Mouse (Mus musculus) kidney, postnatal 36 days (tissue): ENCODE measurements around the gene Vsnl1.

Source experiments
- DNase-seq, 2 experiments: peaks; one replicate each; pipeline ENCODE4 v3.0.0; 2021 to 2022; ENCODE audit warnings: mixed read lengths in 2 of 2

Gene Vsnl1

DNA sequence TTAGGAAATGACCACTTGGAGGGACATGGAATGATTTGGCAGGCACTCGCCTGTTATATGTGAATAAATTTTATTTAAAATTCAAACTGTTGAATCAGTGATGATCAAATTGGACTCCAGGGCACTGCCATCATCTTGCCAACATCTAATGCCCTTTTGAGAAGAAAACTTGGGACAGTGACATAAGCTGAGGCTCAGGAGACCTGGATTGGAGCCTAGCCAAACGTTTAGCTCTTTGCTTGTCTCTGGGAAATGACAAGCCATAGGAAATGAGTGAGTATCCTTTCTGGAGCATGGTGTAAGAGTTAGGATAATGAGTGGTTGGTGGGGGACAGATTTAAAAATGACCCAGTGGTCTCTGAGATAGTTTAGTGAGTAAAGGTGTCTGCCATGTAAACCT is 57.0 kb downstream of the Vsnl1 start:
- DNase-seq = no peak

DNA sequence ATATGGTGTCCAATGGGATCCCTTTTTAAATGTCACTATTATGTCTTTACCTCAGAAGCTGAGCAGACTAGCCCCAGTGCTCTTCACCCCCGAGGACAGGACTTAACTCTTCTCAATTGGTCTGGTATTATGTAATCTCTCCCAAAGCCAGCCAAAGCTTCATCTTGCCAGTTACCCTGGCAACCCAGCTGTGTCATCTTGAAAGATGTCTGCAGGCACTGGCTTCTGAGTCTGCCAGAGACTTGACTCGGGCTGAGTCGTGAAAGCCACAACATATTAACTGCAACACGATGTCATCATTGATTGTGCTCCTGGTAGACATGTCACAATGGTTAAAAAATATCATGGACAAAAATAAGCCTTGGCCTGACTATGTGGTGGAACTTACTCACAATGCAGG is 66.4 kb downstream of the Vsnl1 start:
- no peak for DNase-seq

DNA sequence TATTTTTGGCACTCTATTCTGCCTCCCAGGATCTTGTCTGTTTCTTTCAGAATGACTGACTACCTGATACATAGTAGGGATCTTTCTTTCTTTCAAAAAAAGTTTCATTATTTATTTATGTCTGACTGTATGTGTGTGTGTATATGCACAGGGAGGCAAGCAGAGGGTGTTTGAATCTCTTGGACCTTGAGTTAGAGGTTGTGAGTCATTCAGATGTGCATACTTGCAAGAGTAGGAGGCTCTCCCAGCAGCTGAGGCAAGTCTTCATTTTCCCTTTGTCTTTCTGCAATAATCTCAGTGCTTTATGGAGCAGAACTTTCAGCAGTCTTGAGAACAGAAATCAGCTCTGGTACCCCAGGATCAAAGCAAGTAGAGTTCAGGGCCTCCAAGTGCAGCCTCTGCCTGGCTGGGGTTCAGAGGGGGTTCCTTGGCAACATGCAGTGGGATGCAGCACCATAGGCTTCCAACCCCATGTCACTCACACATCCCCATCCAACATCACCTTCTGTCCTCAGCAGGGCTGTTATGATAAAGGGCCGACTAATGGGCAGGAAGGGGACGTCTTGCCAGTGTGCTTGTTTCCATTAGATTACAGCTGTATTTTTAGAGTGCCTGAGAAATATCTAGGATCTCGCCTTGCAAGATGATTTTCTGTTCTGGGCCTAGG is 69.2 kb downstream of the Vsnl1 start:
- DNase-seq = no peak

DNA sequence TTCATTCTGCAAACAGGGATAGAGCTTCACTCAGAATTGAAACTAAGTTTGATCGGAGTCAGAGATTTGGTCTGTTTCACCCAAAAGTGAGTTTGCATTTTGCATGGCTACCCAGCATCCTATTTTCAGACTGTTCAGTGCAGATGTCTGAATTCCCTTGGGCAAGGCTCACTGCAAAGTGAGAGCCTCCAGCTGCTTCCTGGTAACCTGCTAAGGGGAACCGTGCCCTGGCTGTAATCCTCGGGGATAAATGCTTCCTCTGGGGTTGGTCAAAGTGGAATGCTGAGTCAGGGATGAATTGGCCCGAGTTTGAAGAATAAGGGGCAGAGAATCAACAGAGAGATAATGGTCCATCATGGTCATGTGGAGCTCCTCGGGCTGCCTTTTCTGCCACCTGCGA is 71.5 kb downstream of the Vsnl1 start:
- no peak for DNase-seq

DNA sequence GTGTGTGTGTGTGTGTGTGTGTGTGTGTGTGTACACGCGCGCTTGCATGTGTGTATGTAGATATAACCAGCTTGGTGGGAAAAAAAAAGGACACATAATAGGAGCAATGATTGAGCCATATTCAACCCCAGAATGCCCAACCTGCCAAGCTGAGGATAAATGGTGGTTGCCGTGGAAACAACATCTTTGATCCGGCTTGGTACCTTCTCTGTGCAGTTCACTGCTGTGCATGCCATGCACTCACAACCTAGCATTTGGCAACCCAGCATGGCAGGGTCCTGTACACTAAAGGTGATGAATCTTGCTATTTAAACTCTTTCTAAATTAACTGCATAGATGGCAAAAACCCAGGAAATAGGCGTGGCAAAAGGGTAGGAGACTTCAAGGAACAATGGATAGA is 74.0 kb downstream of the Vsnl1 start:
- no peak for DNase-seq

DNA sequence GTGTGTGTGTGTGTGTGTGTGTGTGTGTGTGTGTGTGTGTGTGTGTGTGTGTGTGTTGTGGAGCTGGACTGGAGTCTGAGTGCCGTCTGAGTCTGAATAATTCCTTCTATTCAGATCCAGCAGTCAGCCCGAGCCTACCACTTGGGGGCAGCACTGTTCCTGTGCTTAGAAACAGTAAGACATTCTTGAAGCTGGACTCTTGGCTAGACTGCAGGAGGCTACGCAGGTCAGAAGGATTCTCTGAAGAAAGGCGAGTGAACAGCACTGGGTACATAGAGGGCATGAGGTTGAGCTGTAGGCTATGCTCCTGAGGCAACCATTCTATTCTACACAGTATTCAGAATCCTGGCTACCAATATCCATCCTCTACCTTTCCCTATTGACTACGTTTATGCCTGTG is 85.5 kb downstream of the Vsnl1 start:
- peak; percentile 68 to 89 for DNase-seq

DNA sequence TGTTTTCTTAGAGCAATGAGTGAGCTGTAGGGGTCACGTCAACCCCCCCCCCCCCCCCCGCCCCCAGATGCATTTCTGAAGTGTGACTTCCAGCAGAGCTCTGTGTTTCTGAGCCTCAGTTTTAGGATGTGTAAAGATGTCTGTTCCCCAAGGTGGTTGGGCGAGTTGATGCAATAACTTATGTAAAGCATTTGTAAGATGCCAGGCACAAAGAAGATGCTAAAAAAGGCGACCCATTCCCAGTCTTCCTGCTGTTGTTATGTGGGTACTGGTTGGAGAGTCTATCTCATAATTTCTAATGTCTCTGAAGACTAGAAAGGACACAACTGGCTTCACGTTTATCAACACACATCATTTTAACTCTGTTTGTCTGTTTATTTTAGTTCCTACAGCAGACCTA is 86.5 kb downstream of the Vsnl1 start:
- no peak for DNase-seq

DNA sequence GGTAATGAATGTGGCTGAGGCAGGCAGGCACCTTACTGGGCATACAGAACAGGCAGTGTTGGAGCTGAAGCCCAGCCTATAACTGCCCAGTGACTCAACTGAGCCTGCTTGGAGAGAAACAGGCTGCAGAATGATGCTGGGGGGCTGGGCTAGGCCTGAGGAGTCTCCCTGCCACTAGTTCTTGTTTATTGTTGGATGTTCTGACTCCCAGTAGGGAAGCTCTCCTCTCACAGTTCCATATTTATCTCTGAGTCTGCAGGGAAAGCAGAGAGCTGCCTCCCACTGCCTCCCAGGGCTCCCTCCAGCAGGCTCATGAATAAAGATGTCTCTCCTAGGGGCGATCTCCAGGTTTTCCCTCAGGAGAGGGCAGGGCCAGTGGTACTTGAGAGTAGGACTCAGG is 88.0 kb downstream of the Vsnl1 start:
- no peak for DNase-seq

DNA sequence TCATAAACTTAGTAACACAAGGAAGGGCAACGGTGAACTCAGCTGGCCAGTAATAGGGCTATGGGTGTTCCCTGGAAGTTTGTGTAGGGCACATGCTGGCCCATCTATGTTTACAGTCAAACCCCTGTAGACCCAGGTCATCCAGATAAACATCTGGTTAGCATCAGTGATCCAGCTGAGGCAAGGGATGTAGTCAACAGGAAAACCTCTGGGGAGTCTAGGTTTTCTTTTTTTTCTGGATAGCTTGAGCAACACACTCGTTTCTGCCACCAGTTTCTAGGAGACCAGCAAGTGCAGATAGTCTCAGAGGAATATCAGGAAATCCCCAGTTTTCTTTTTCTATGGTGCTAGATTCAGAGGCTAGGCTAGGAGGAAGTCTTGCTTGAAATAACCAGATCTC is 90.5 kb downstream of the Vsnl1 start:
- no peak for DNase-seq

DNA sequence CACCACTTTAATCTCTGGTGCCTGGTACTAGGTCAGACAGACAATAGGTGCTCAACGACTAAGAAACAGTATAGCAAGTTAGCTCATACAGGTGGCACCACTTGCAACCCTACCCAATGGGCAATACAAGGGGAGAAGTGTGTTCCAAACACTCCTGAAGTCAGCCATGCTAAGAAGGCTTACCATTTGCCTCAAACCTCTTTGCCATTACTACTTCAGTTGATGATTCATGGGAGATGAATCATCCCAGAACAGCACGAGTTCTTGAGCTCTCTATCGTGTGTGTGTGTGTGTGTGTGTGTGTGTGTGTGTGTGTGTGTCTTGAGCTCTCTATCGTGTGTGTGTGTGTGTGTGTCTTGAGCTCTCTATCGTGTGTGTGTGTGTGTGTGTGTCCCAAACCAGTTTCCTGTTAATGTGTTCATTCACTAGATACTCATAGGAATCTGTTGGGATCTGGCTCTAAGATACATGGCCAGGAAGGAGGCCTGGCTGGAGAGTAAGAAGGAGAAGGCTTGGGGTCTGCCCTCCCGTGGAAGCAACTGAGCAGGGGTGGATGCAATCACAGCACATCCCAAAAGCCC is 94.3 kb downstream of the Vsnl1 start:
- no peak for DNase-seq

DNA sequence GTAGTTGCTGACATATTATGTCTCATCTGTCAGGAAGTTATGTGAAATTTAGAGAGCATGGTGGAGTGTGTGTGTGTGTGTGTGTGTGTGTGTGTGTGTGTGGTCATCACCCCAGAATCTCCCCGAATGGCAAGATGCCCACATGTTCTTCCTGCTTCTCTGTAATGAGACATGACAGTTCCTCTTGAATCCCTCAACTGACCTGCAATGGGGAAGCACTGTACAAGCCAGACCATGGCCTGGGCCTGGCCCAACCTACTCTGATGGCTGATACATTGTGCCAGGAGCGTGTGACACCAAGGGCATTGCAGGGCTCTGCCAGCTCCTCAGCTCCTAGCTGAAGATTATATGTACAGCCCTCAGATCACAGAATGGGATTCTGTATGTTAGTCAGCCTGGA is 98.2 kb downstream of the Vsnl1 start:
- DNase-seq = no peak

DNA sequence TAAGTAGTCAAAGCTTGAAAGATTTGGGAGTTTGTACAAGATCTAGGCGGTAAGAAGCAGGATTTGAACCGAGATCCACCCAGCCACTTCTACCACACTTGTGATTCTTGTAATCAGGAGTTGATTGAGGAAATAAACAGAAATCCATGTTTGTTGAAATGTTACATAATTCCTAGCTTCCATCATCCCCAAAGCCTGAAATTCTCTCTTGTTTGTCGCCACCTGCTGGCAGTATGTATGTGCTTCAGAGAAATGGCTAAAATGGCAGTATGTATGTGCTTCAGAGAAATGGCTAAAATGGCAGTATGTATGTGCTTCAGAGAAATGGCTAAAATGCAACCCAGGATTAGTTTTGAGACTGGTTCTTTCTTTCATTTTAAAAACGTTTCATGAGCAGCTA is 99.6 kb downstream of the Vsnl1 start:
- peak; percentile 69 to 87 for DNase-seq

DNA sequence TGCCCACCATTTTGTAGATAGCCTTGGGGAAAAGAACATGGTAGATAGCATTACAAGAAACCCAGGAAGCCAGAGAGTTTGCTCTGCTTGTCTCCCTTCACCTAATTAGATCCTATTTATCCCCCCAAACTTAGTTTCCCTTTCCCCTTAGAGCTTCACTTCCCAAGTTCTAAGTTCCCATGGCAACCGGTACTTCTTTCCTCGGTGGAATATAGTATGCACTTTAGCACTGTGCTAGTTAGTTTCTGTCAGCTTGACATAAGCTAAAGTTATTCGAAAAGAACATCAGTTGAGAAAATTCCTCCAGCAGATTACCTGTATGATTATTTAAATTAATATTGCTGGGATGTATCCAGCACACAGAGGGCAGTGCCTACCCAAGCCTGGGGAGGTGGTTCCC is 109.9 kb downstream of the Vsnl1 start:
- no peak for DNase-seq

DNA sequence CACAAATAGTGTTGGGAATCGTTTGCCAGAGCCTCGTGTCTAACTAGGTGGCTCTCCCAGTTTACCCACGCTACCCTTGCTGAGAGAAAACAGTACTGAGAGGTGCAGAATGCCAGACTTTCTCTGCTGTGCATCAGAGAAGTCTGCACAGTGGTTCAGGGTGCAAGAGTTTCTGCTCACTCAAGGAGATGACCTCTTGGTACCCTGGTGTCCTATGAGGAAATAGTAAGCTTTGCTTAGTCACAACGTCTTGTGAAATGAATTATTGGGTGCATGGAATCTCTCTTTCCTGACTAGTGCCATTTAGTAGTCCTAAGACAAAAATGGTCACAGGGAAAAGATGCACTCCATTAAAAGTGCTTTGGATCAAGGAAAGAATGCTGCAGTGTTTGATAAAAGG is 111.9 kb downstream of the Vsnl1 start:
- no peak for DNase-seq

DNA sequence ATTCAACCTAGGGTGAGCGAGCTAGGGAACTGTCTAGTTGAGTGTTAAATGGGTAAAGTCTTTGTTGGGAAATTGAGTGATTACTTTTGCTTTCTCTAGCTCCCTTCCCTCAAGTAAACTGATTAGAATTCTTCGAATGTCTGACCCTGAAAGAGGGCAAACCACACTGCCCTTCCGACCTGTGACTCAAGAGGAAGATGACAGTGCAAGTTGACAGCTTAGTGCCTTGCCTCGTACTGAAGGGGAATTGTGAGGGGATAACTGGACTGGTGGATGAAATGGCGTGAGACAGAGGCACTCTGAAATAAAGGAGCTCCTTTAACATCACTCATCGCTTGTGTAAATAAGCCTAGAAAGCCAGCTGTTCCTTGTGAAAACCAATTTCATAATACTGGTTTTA is 118.7 kb downstream of the Vsnl1 start:
- peak; percentile 42 to 51 for DNase-seq

DNA sequence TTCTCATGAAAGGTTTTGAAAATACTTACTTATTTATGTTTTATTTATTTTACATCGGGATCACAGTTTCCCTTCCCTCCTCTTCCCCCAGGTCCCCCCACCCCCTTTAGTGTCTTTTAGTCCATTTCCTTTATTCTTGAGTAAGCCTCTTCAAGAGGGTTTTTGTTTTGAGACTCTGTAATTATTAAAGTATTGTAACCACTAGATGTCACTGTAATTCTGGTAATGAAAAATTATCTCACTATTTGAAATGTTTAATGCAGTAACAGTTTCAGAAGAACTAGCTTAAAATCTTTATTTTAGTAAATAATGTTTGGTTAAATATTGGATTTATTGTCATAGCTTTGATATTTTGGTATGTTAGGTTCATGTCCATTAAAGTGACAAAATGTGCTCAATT is 122.6 kb downstream of the Vsnl1 start:
- no peak for DNase-seq

DNA sequence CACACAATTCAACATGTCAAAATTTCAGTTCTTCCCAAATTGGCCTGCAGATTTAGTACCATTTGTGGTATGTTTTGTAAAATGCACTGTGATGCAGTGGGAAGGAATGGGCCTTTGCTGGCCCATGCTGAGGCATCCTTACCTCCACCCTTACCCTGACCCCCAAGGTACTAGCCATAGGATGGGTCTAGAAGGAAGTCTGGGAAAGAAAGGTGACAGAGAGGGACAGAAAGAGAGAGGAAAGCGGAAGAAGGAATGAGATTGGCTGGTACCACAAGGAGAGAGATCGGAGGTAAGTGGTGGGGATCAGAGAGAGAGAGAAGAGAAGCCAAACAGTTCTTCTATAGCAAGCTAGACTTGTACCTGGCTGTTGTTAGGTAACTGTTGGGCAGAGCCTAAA is 125.3 kb downstream of the Vsnl1 start:
- no peak for DNase-seq

DNA sequence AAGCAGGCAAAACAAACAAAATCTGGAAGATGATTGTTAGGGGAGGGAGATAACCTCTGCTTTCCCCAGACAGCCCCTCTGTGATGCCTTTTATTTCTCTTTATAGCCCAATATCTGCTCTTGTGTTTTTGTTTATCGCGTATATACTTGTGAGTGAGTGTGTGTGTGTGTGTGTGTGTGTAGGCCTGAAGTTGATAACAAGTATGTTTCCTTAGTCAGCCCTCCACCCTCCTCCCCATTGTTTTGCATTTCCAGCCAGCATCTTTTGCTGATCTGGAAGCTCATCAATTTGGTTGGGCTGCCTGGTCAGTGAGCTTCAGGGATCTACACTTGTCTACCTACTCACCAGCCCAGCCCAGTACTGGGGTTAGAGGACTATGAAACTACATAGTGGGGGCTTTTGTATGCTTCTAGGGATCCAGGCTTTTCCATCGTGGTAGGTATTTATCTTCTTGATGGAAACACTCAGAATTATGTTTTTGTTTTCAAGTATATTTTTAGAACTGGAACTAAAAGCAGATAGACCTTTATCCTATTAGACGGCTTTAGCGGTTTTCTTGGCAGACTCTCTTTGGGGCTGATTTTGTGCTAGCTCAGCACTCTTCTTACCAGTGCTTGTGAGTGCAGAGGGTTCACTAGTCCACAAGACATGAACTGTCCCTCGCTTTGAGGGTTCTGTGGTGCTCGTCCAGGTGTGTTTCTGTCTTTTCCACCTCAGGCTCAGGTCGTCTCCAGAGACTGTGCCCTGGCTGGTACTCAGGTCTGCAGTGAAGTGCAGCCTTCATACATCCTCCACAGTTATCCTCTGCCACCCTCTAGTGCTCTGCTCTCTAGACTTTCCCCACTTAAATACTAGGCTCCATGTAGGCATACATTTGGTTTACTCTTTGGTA is 129.4 kb downstream of the Vsnl1 start:
- DNase-seq = peak; percentile 36 to 60

DNA sequence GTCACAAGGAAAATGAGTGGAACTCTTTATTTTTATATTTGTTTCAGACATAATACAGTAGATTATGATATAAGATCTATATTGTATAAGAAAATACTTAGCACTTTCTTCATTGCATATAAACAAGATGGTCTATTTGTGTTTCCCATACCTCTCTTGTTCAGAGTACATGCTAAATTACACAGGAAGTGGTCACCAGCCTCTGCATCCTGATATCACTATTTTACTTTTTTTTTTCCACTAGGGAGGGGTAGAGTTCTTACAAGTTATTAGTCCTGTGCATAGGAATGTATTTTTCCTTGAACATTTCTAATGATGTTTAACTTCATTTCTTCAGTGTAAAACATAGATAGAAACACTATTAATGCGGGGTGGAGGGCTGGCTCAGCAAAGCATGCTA is 135.6 kb downstream of the Vsnl1 start:
- no peak for DNase-seq

DNA sequence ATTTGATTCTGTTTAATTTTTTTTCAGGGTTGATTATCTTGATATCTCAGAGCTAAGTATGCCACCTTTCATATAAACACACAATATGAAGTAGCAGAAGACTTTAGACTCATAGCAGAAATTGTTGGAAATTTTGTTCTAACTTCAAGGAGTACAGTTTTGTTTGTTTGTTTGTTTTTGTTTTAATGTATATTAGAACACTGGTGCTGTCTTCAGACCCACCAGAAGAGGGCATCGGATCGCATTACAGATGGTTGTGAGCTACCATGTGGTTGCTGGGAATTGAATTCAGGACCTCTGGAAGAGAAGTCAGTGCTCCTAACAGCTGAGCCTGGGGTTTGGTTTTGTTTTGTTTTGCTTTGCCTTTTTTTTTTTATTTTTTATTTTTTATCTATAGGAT is 150.0 kb downstream of the Vsnl1 start:
- DNase-seq = peak in 1 of 2 experiments; percentile 8

DNA sequence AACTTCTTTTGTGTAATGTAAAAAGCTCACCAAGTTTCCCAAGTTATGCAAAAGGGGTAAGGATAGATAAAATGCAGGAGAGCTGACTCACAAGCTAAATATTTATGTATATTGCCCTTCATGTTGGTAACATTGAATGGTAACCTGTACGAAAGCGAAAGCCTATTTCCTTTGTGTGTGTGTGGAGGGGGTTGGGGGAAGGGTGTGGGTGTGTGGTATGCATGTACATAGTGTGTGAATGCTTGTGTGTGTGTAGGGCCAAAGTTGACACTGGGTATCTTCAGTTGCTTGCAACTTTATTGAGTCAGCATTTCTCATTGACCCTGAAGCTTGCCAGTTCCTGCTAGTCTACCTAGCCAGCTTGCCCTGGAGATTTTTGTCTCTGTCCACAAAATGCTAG is 154.8 kb downstream of the Vsnl1 start:
- DNase-seq = no peak

DNA sequence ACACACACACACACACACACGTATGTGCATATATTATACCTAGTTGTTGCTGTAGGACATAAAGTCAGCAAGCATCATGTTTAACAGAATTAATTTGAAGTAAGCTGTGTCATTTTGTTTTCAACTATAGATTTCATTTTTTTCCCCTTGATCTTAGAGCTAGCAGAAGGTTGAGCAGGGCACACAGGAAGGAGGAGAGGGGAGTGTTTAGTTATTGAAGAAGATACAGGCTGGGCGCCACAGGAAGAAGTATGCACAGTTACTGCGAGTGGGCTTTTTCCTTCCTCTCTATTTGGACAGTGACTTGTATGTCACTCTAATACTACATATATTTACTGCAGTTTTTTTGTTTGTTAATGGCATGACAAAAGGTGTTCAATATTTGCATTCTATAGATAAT is 156.5 kb downstream of the Vsnl1 start:
- DNase-seq = no peak

DNA sequence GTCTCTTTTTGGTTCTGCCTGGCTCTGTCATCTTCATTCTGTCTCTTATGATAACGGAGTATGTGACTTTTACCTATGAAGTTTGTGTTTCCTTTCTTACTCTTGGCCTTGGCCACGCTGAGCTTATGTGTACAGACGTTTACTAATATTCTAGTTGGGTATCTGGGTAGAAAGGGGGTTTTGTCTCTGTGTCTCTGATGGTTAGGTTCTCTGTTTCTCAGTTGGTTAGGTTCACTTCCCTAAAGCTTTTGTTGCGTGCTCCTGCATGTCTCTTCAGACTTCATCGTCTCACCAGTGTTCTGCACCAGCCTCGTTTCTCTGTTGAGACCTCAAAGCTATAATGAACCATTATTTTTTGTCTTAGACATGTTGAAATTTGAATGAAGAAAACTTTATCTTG is 159.2 kb downstream of the Vsnl1 start:
- no peak for DNase-seq

DNA sequence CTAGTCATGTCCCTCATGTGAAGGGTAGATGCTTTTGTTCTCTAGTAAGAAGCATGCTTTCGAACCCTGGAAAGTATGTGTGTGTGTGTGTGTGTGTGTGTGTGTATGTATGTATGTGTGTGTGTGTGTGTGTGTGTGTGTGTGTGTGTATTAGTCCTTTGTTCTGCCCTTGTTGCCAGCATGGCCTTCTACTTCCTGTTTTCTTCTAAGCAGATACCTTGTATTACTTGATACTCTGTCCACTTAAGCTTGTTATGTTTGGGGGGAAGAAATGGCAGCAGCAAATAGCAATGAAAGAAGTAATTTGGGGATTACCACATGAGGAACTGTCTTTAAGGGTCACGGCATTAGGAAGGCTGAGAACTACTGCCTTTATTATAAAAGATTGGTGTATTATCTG is 159.8 kb downstream of the Vsnl1 start:
- no peak for DNase-seq
